Mouse (Mus musculus): Measurements from ENCODE around the gene Commd1. TPM values are rescaled to one million over a fixed set of nuclear protein-coding genes. Genes with fewer than 3 reads are reported as not detected.

Gene Commd1
- polyA plus RNA-seq, 1 experiment = 5.2 TPM

DNA sequence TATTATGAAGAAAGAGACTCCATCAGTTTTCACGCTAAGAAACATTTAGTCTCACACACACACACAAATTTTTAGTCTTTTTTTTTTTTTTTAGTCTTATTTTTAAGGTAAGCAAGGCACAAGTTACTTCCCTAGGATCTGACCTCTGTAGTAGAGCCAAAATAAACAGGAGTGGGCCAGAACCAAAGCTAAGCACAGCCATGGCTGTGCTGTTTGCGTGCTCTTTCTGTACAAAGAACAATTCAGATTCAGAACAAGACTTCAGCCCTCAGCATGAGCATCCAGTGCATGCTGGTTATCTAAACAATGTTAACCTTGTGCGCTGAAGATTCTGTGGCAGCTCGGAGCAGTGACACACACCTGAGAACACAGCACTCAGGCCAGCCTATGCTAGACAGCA lies 17.8 kb downstream of the Commd1 start:
- Histone ChIP-seq H3K9me3 (ENCODE audit: control insufficient read depth, low read length) (peaks cover 8% of the 10 kb centered on the region), H3K27me3 (ENCODE audit: control insufficient read depth) (no peaks in the 10 kb centered on the region), H3K36me3 (ENCODE audit: control insufficient read depth) (peaks cover 5% of the 10 kb centered on the region), H3K4me3 (replicated peaks) (no peak overlapping the region), H3K4me1 (ENCODE audit: control insufficient read depth) (peaks cover 2% of the 10 kb centered on the region; the same call in 1 of the 2 replicates)
- TF ChIP-seq GATA1 (IDR thresholded peaks at IDR 0.05; ENCODE audit: low read length) (no peak), TAL1 (IDR thresholded peaks at IDR 0.05; ENCODE audit: low read length) (no peak)

DNA sequence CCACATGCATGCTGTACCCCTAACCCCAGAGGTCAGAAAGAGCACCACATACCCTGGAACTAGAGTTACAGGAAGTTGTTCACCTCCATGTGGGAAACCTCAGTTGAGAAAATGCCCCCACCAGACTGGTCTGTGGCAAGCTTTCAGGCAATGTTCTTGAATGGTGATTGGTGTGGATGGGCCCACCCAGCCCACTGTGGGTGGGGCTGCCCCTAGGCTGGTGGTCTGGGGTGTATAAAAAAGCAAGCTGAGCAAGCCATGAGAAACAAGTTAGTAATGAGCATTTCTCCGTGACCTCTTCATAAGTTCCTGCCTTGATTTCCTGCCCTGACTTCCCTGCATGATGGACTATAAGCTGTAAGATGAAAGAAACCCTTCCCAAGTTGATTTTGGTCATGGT lies 20.1 kb downstream of the Commd1 start:
- H3K9me3 ChIP-seq (ENCODE audit: control insufficient read depth, low read length) = peaks cover 5% of the 10 kb centered on the region
- H3K36me3 ChIP-seq (ENCODE audit: control insufficient read depth) = peaks cover 7% of the 10 kb centered on the region
- H3K27me3 ChIP-seq (ENCODE audit: control insufficient read depth) = no peaks in the 10 kb centered on the region
- peaks cover 2% of the 10 kb centered on the region; the same call in 1 of the 2 replicates for H3K4me1 ChIP-seq (ENCODE audit: control insufficient read depth)
- TF ChIP-seq GATA1 (IDR thresholded peaks at IDR 0.05; ENCODE audit: low read length) = no peak
- TF ChIP-seq TAL1 (IDR thresholded peaks at IDR 0.05; ENCODE audit: low read length) = no peak
- no peak overlapping the region for H3K4me3 ChIP-seq (replicated peaks)

DNA sequence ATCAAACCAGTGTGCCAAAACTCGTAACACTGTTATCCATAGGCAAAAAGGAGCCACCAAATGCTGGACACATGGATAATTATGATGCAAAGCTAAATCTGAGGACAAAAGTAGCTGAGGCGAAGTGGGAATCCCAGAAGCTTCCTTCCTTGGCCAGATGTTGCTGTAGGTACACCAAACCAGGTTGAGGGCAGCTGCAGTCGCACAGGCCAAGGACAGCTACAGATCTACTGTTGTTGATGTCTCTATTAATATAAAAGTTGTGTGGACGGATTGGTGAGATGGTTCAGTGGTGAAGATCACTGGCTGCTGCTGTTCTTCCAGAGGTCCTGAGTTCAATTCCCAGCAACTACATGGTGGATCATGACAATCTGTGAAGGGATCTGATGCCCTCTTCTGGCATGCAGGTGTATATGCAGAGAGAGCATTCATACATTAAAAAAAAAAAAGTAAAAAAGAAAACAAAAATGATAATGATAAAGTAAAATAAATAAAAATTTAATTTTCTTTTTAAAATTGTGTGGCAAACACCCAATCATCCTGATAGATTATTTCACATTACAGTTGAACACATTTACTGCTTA lies 24.3 kb downstream of the Commd1 start:
- no peaks in the 10 kb centered on the region; the same call in 1 of the 2 replicates for H3K4me1 ChIP-seq (ENCODE audit: control insufficient read depth)
- TF ChIP-seq TAL1 (IDR thresholded peaks at IDR 0.05; ENCODE audit: low read length) = no peak
- no peak overlapping the region for H3K4me3 ChIP-seq (replicated peaks)
- no peaks in the 10 kb centered on the region for H3K9me3 ChIP-seq (ENCODE audit: control insufficient read depth, low read length)
- H3K36me3 ChIP-seq (ENCODE audit: control insufficient read depth) = peaks cover 16% of the 10 kb centered on the region
- no peaks in the 10 kb centered on the region for H3K27me3 ChIP-seq (ENCODE audit: control insufficient read depth)

DNA sequence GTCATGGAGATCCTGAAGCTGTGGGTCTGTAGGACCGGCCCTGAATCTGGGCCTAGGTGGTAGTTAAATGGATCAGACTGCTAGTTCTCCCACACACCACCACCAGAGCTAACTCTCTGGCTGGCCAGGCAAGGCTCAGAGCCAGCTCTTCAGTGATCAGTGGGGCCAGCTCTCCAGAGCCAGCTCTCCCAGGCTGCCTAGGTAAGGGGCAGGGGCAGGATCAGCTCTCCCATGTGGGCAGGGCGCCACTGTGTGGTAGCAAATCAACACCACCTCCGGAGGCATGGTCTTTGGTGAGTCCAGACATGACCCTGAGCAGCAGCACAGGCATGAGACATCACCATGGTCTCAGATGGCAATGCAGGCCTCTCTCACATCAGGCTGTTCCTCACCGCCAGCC lies 25.4 kb downstream of the Commd1 start:
- Histone ChIP-seq H3K27me3 (ENCODE audit: control insufficient read depth) (no peaks in the 10 kb centered on the region), H3K4me3 (replicated peaks) (no peak overlapping the region), H3K36me3 (ENCODE audit: control insufficient read depth) (peaks cover 19% of the 10 kb centered on the region), H3K4me1 (ENCODE audit: control insufficient read depth) (no peaks in the 10 kb centered on the region; the same call in none of the 2 replicates), H3K9me3 (ENCODE audit: control insufficient read depth, low read length) (no peaks in the 10 kb centered on the region)
- TF ChIP-seq GATA1 (IDR thresholded peaks at IDR 0.05; ENCODE audit: low read length) = no peak
- TF ChIP-seq TAL1 (IDR thresholded peaks at IDR 0.05; ENCODE audit: low read length) = no peak

DNA sequence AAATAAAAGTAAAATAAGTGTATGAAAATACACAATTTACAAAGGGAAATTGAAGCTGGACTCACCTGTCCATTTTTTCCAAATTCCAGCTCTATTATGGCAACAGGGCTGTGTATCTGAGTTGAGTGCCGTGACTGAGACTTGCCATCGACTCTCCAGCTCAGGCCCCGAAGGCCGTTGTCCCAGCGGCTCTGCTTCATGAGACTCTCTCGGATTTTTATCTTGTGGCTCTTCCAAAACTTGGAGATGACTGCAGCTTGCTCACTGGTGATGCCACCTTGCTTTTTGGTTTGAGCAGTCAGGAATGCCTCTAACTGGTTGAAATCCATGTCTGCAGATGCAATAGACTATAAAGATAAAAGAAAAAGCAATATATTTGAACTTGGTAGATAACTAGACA lies 25.8 kb downstream of the Commd1 start:
- peaks cover 19% of the 10 kb centered on the region for H3K36me3 ChIP-seq (ENCODE audit: control insufficient read depth)
- no peaks in the 10 kb centered on the region; the same call in none of the 2 replicates for H3K4me1 ChIP-seq (ENCODE audit: control insufficient read depth)
- H3K27me3 ChIP-seq (ENCODE audit: control insufficient read depth) = no peaks in the 10 kb centered on the region
- H3K9me3 ChIP-seq (ENCODE audit: control insufficient read depth, low read length) = no peaks in the 10 kb centered on the region
- TF ChIP-seq GATA1 (IDR thresholded peaks at IDR 0.05; ENCODE audit: low read length) = no peak
- TF ChIP-seq TAL1 (IDR thresholded peaks at IDR 0.05; ENCODE audit: low read length) = no peak
- no peak overlapping the region for H3K4me3 ChIP-seq (replicated peaks)

DNA sequence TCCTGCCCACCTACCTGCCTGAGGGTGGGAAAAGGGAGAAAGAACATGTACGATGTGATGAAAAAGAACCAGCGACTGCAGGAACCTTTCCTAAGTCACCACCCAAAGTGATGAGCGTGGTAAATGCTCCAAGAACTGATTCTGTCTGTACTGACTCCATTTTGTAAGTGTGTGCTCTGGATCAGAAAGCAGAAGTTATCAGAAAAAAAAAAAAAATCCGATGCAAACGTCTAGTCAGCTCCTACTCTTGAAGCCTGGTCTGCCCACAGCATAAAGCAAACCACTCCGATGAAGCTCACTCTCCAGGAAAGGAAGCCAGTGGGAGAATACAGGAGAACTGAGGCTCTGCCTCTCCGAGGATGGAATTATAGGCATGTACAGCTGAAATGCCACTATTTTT lies 29.5 kb downstream of the Commd1 start:
- peaks cover 7% of the 10 kb centered on the region for H3K4me1 ChIP-seq (ENCODE audit: control insufficient read depth)
- H3K9me3 ChIP-seq (ENCODE audit: control insufficient read depth, low read length) = no peaks in the 10 kb centered on the region
- H3K36me3 ChIP-seq (ENCODE audit: control insufficient read depth) = peaks cover 19% of the 10 kb centered on the region
- no peaks in the 10 kb centered on the region for H3K27me3 ChIP-seq (ENCODE audit: control insufficient read depth)
- TF ChIP-seq TAL1 (IDR thresholded peaks at IDR 0.05; ENCODE audit: low read length) (no peak), GATA1 (IDR thresholded peaks at IDR 0.05; ENCODE audit: low read length) (no peak)
- no peak overlapping the region for H3K4me3 ChIP-seq (replicated peaks)

DNA sequence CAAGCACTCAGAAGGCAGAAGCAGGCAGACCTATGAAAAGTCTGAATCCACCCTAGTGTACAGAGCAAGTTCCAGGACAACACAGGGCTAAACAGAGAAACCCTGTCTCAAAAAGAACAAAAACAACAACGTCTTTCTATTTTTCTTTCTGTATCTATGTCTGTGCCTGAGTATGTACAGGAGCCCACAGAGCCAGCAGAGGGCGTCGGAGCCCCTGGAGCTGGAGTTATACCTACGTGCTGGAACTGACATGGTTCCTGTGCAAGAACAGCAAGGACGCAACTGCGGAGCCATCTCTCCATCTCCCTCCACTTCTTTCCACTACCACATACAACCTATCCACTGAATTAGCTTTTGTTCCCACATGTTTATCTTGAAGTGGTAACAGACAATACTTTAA lies 32.1 kb downstream of the Commd1 start:
- no peaks in the 10 kb centered on the region for H3K27me3 ChIP-seq (ENCODE audit: control insufficient read depth)
- peaks cover 7% of the 10 kb centered on the region for H3K4me1 ChIP-seq (ENCODE audit: control insufficient read depth)
- no peak overlapping the region for H3K4me3 ChIP-seq (replicated peaks)
- no peaks in the 10 kb centered on the region for H3K9me3 ChIP-seq (ENCODE audit: control insufficient read depth, low read length)
- TF ChIP-seq TAL1 (IDR thresholded peaks at IDR 0.05; ENCODE audit: low read length) = no peak
- TF ChIP-seq GATA1 (IDR thresholded peaks at IDR 0.05; ENCODE audit: low read length) = no peak
- peaks cover 7% of the 10 kb centered on the region for H3K36me3 ChIP-seq (ENCODE audit: control insufficient read depth)

DNA sequence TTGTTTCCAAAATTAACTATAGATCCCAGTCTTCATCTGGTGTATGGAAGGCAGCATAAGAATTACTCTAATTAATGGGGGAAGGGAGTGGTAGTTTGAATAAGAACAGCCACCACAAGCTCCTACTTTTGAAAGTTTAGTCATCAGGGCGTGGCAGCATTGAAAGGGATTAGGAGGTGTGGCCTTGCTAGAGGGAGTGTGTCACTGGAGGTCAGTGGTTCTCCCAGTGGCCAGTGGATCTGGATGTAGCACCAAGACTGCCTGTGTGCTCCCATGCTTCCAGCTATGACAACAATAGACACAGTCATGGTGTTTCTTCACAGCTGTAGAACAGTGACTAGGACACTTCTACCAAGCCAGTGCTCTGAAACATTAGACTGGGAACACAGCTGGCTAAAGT lies 33.1 kb downstream of the Commd1 start:
- H3K4me3 ChIP-seq (replicated peaks) = no peak overlapping the region
- H3K36me3 ChIP-seq (ENCODE audit: control insufficient read depth) = peaks cover 4% of the 10 kb centered on the region
- H3K9me3 ChIP-seq (ENCODE audit: control insufficient read depth, low read length) = no peaks in the 10 kb centered on the region
- no peaks in the 10 kb centered on the region for H3K27me3 ChIP-seq (ENCODE audit: control insufficient read depth)
- TF ChIP-seq GATA1 (IDR thresholded peaks at IDR 0.05; ENCODE audit: low read length) = no peak
- TF ChIP-seq TAL1 (IDR thresholded peaks at IDR 0.05; ENCODE audit: low read length) = no peak
- peaks cover 7% of the 10 kb centered on the region for H3K4me1 ChIP-seq (ENCODE audit: control insufficient read depth)

DNA sequence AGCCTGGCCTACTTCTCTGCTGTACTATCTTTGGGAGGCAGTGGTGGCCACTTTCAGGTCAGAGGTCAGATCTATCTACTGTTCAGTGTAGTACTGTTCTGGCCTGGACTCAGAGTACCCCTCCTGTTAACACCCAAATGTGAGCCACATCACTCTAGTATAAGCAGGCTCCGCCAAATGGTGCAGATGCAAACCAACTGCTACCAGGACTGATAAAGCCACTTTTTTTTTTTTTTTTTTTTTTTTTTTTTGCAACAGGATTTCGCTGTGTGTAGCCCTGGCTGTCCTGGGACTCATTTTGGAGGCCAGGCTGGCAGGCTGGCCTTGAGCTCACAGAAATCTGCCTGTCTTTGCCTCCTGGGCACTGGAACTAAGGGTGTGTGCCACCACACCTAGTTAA lies 43.2 kb downstream of the Commd1 start:
- no peak for TF ChIP-seq GATA1 (IDR thresholded peaks at IDR 0.05; ENCODE audit: low read length)
- no peak for TF ChIP-seq TAL1 (IDR thresholded peaks at IDR 0.05; ENCODE audit: low read length)
- no peak overlapping the region for H3K4me3 ChIP-seq (replicated peaks)
- H3K9me3 ChIP-seq (ENCODE audit: control insufficient read depth, low read length) = no peaks in the 10 kb centered on the region
- H3K36me3 ChIP-seq (ENCODE audit: control insufficient read depth) = no peaks in the 10 kb centered on the region
- H3K4me1 ChIP-seq (ENCODE audit: control insufficient read depth) = peaks cover 2% of the 10 kb centered on the region; the same call in 1 of the 2 replicates
- no peaks in the 10 kb centered on the region for H3K27me3 ChIP-seq (ENCODE audit: control insufficient read depth)

Measured in erythroblast, embryonic 14.5 days (primary cell).